Mouse (Mus musculus) cortical plate, adult 2 months (tissue): ENCODE measurements around the gene Rab25.

Source experiments
- CTCF ChIP-seq: fragments of 200-500 bp; IDR thresholded peaks from 2 replicates; pipeline ENCODE4 v1.5.1; 2011; ENCODE audit warnings: mild to moderate bottlenecking, control low read depth, low read length; ENCODE audit not compliant: insufficient read depth; ENCODE audit errors: extremely low read depth
- POLR2A ChIP-seq: fragments of 200-500 bp; IDR thresholded peaks from 2 replicates; pipeline ENCODE4 v1.6.1; 2011; ENCODE audit warnings: mild to moderate bottlenecking, low read length, control low read depth; ENCODE audit not compliant: insufficient read depth; ENCODE audit errors: extremely low read depth

- TF ChIP-seq CTCF, result no peak
- TF ChIP-seq POLR2A, result no peak
Observed at GRCm38 (mm10) chr3:88573810-88574209, 25.7 kb upstream of the Rab25 start.
